Mouse (Mus musculus): ENCODE measurements at regions not wholly inside any gene's neighbourhood (a gene's known extent, or its start where the extent isn't known, plus 50 kb on each side); places are given as distances from the start of the nearest gene placed in this dataset.

DNA sequence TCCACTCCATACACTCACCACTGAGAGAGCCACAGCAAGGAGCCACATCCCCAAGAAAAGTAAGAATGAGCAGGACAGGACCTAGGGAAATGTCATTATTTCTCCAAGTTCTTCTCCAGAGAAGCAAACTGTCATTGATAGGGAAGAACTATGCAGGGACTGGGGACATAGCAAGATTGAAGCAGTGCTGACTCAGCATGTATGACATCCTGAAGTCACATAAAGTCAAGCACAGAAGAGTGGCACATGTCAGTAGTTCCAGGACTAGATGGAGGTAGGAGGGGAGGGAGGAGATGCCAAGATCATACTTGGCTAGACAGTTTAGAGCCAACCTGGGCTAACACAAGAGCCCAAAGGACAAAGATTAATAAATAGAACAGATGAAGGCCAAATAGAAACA, 503.4 kb upstream of the Intu start:
- no peak for TF ChIP-seq CTCF (IDR thresholded peaks at IDR 0.05; ENCODE audit: control insufficient read depth, insufficient read depth, insufficient read length)
- TF ChIP-seq CEBPB (IDR thresholded peaks at IDR 0.05; ENCODE audit: low read depth), result no peak
- no peak for TF ChIP-seq MAX (IDR thresholded peaks at IDR 0.05)
- TF ChIP-seq FOSL1 (IDR thresholded peaks at IDR 0.05; ENCODE audit: insufficient read depth, low read length, poor library complexity, severe bottlenecking), result no peak

Data from C2C12 (cell line).